Mouse (Mus musculus): ENCODE measurements at regions not wholly inside any gene's neighbourhood (a gene's known extent, or its start where the extent isn't known, plus 50 kb on each side); places are given as distances from the start of the nearest gene placed in this dataset.

- no peak for DNase-seq (ENCODE audit: low spot score in 2 of 2)
Observed at GRCm38 (mm10) chr1:21132340-21132739, 53.3 kb upstream of the Tram2 start.

- no peak for DNase-seq (ENCODE audit: low spot score in 2 of 2)
Observed at GRCm38 (mm10) chr1:21146961-21147360, 67.9 kb upstream of the Tram2 start.

GRCm38 (mm10) chr1:21161742-21162141, 56.6 kb upstream of the Tmem14a start:
- DNase-seq (ENCODE audit: low spot score in 2 of 2): peak; percentile 42 to 75

DNA sequence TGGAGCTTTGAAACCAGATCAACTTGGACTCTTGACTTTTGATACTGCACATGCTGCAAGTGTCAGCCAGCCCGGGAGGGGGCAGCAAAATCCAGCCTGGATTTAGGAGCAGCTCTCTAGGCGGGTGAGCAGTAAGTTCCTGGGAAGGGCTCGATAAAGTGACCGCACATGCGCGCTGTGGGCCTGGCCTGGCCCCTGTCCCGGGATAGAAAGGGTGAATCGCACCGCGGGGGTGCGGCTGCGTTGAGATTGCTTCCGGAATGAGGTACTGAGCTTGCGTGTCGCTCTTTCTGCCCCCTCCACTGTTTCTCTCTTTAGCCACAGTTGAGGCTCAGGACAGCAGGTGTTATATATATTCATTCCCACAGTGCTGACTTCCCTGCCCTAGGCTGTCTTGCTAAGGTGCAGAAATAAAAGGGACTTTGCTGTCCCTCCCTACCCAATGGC, 52.1 kb upstream of the Tmem14a start:
- peak; percentile 76 to 82 for DNase-seq (ENCODE audit: low spot score in 2 of 2)

DNA sequence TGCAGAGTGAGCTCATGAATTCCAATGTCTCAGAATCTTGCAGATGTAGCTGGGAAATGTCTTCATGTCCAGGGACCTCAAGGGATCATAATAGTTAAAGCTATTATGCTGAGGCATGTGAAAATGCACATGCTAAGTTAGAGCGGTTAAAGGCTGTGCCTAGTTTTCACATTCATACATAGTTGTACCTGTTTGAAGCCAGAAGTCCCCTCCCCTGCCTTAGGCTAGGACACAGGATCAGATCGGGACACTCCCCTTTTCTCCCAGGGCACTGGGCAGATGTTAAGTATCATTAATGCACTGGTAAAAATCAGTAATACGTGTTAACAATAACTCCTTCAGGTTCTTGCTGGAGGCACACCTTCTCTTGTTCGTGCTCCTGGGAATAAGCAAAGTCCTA, 51.6 kb upstream of the Tmem14a start:
- no peak for DNase-seq (ENCODE audit: low spot score in 2 of 2)

Data from frontal cortex, postnatal 10 days (tissue).